Mouse (Mus musculus) hindbrain, embryonic 14.5 days (tissue): ENCODE measurements around the gene Hykk. TPM values are rescaled to one million over a fixed set of nuclear protein-coding genes. Genes with fewer than 3 reads are reported as not detected.

Experiments used
- ATAC-seq: fragments of 200-750 bp; cut with Nextera tagmentation; 2 replicates; pipeline ENCODE4 v1.8.0; 2017; ENCODE audit warnings: moderate number of reproducible peaks, mild to moderate bottlenecking, moderate TSS enrichment, moderate library complexity; ENCODE audit not compliant: low FRiP score
- DNase-seq: peaks from one replicate; pipeline ENCODE4 v3.0.0-alpha.2; 2015; ENCODE audit warnings: low spot score
- H3K27ac ChIP-seq: fragments of 300-500 bp; sonication (generic); 2 replicates; pipeline ENCODE4 v1.5.1; 2014; ENCODE audit warnings: mild to moderate bottlenecking, moderate library complexity
- H3K27me3 ChIP-seq: fragments of 300-500 bp; sonication (generic); 2 replicates; pipeline ENCODE4 v1.6.1; 2014; ENCODE audit warnings: mild to moderate bottlenecking, low read length, mixed read lengths; ENCODE audit not compliant: control insufficient read depth, insufficient read depth
- H3K36me3 ChIP-seq: fragments of 300-500 bp; sonication (generic); replicated peaks from 2 replicates; pipeline ENCODE4 v1.6.1; 2014; ENCODE audit not compliant: control insufficient read depth, insufficient read depth
- H3K4me1 ChIP-seq: fragments of 300-500 bp; sonication (generic); replicated peaks from 2 replicates; pipeline ENCODE4 v1.6.1; 2014; ENCODE audit warnings: antibody characterized with exemption, low read length, mixed read lengths; ENCODE audit not compliant: control insufficient read depth, insufficient read depth
- H3K4me2 ChIP-seq: fragments of 300-500 bp; sonication (generic); replicated peaks from 2 replicates; pipeline ENCODE4 v1.6.1; 2014; ENCODE audit warnings: mild to moderate bottlenecking, moderate library complexity
- H3K4me3 ChIP-seq: fragments of 300-500 bp; sonication (generic); replicated peaks from 2 replicates; pipeline ENCODE4 v1.5.1; 2014; ENCODE audit warnings: mild to moderate bottlenecking, low read length
- H3K9ac ChIP-seq: fragments of 300-500 bp; sonication (generic); 2 replicates; pipeline ENCODE4 v1.6.1; 2014
- H3K9me3 ChIP-seq: fragments of 300-500 bp; sonication (generic); 2 replicates; pipeline ENCODE4 v1.6.1; 2016; ENCODE audit warnings: low read length; ENCODE audit not compliant: control insufficient read depth
- WGBS: fragments of 180-500 bp; shearing (Covaris S2); extraction: QIAGEN DNeasy Blood & Tissue Kit; methylation state at CpG from one replicate; pipeline ENCODE4 v1.1.7; 2014; 5-methylcytosine and 5-hydroxymethylcytosine counted together
- polyA plus RNA-seq: library from polyadenylated mRNA; unstranded; fragments of >200 nt; fragmentation: Nextera tagmentation; extraction: Ambion mirVana; gene quantifications from 2 replicates; pipeline ENCODE4 v1.2.1, GENCODE M21; 2014

Hykk gene
- polyA plus RNA-seq, 1 experiment from 2014 or later: 2.7 TPM

- Histone ChIP-seq H3K36me3 (peaks cover 40% of the 10 kb centered on the region), H3K27me3 (no peaks in the 10 kb centered on the region), H3K27ac (no peak overlapping the region), H3K9me3 (peaks cover 5% of the 10 kb centered on the region; the same call in 1 of the 2 replicates), H3K4me3 (no peak overlapping the region), H3K4me1 (no peaks in the 10 kb centered on the region), H3K9ac (no peak overlapping the region), H3K4me2 (no peak overlapping the region)
- WGBS: 96% methylated on average over 4 of the region's 4 CpGs
- DNase-seq (no peak), ATAC-seq (no peak)
Observed at GRCm38 (mm10) chr9:54961059-54961458, 44.0 kb downstream of the Hykk start.

GRCm38 (mm10) chr9:54963669-54964068 lies 46.6 kb downstream of the Hykk start:
- Histone ChIP-seq H3K9ac (no peak overlapping the region), H3K27ac (no peak overlapping the region), H3K9me3 (peaks cover 5% of the 10 kb centered on the region; the same call in 1 of the 2 replicates), H3K36me3 (peaks cover 14% of the 10 kb centered on the region), H3K4me3 (no peak overlapping the region), H3K27me3 (no peaks in the 10 kb centered on the region), H3K4me2 (no peak overlapping the region), H3K4me1 (no peaks in the 10 kb centered on the region)
- ATAC-seq (no peak), DNase-seq (no peak)

- no peak overlapping the region for H3K9ac ChIP-seq
- H3K27ac ChIP-seq: no peak overlapping the region
- no peak overlapping the region for H3K4me2 ChIP-seq
- 72% methylated on average over 8 of the region's 8 CpGs for WGBS
- H3K36me3 ChIP-seq: no peaks in the 10 kb centered on the region
- ATAC-seq (no peak), DNase-seq (no peak)
- no peaks in the 10 kb centered on the region for H3K4me1 ChIP-seq
- no peak overlapping the region for H3K4me3 ChIP-seq
- no peaks in the 10 kb centered on the region for H3K9me3 ChIP-seq
- no peaks in the 10 kb centered on the region for H3K27me3 ChIP-seq
Observed at GRCm38 (mm10) chr9:54969972-54970637, 53.0 kb downstream of the Hykk start.

- ATAC-seq: 0 out of 2 replicates have a peak, but pooled peaks have one; percentile 31
Observed at GRCm38 (mm10) chr9:54980674-54981073, 63.6 kb downstream of the Hykk start, which contains the start of gene Chrna5. Chrna5 (plus strand) TSS chr9:54980880.

GRCm38 (mm10) chr9:54981291-54982191 lies 64.5 kb downstream of the Hykk start:
- peak; percentile 71 for DNase-seq
- H3K27ac ChIP-seq: no peak overlapping the region
- peak overlapping the region; percentile 88 for H3K4me2 ChIP-seq
- no peaks in the 10 kb centered on the region for H3K9me3 ChIP-seq
- H3K4me1 ChIP-seq: no peaks in the 10 kb centered on the region; the same call in 1 of the 2 replicates
- H3K9ac ChIP-seq: peak overlapping the region; percentile 62
- peaks cover 34% of the 10 kb centered on the region for H3K27me3 ChIP-seq
- no peaks in the 10 kb centered on the region for H3K36me3 ChIP-seq
- peak; percentile 79 for ATAC-seq
- under 1% methylated on average over 85 of the region's 85 CpGs for WGBS
- H3K4me3 ChIP-seq: peak overlapping the region; percentile 54

More at GRCm38 (mm10) chr9:54980674-54981073, 63.6 kb downstream of the Hykk start, which contains the start of gene Chrna5:
- no peaks in the 10 kb centered on the region for H3K36me3 ChIP-seq
- H3K9me3 ChIP-seq: no peaks in the 10 kb centered on the region
- H3K27me3 ChIP-seq: peaks cover 34% of the 10 kb centered on the region
- peak within 1 kb of the TSS; percentile 88 for H3K4me2 ChIP-seq
- H3K4me1 ChIP-seq: no peaks in the 10 kb centered on the region; the same call in 1 of the 2 replicates
- peak within 1 kb of the TSS; percentile 54 for H3K4me3 ChIP-seq
- H3K27ac ChIP-seq: no peak within 1 kb of the TSS
- peak within 1 kb of the TSS; percentile 62 for H3K9ac ChIP-seq
- WGBS: 33% methylated on average over 8 of the region's 8 CpGs
- peak; percentile 44 for DNase-seq

- Histone ChIP-seq H3K9me3 (no peaks in the 10 kb centered on the region), H3K9ac (no peak overlapping the region)
Observed at GRCm38 (mm10) chr9:54982401-54982800, 65.3 kb downstream of the Hykk start.

GRCm38 (mm10) chr9:54990362-54990761 lies 73.3 kb downstream of the Hykk start:
- no peak overlapping the region for H3K27ac ChIP-seq
- no peak overlapping the region for H3K4me2 ChIP-seq
- no peaks in the 10 kb centered on the region for H3K9me3 ChIP-seq
- no peak for ATAC-seq
- H3K4me1 ChIP-seq: no peaks in the 10 kb centered on the region
- H3K9ac ChIP-seq: no peak overlapping the region
- no peaks in the 10 kb centered on the region for H3K36me3 ChIP-seq
- 77% methylated on average over 3 of the region's 3 CpGs for WGBS
- H3K27me3 ChIP-seq: no peaks in the 10 kb centered on the region
- H3K4me3 ChIP-seq: no peak overlapping the region
- DNase-seq: no peak

More at GRCm38 (mm10) chr9:54982401-54982800, 65.3 kb downstream of the Hykk start:
- peak overlapping the region; percentile 54 for H3K4me3 ChIP-seq
- no peaks in the 10 kb centered on the region; the same call in 1 of the 2 replicates for H3K4me1 ChIP-seq
- DNase-seq (peak; percentile 32), ATAC-seq (no peak)
- H3K27ac ChIP-seq: no peak overlapping the region
- H3K4me2 ChIP-seq: peak overlapping the region; percentile 88
- H3K27me3 ChIP-seq: peaks cover 34% of the 10 kb centered on the region
- no peaks in the 10 kb centered on the region for H3K36me3 ChIP-seq
- WGBS: 6% methylated on average over 7 of the region's 7 CpGs

GRCm38 (mm10) chr9:54994381-54994780 lies 77.3 kb downstream of the Hykk start:
- H3K4me2 ChIP-seq: no peak overlapping the region
- H3K4me3 ChIP-seq: no peak overlapping the region
- WGBS: 40% methylated on average over 3 of the region's 3 CpGs
- H3K27me3 ChIP-seq: no peaks in the 10 kb centered on the region
- H3K36me3 ChIP-seq: no peaks in the 10 kb centered on the region
- no peaks in the 10 kb centered on the region for H3K4me1 ChIP-seq
- no peak overlapping the region for H3K9ac ChIP-seq
- no peak overlapping the region for H3K27ac ChIP-seq
- no peaks in the 10 kb centered on the region for H3K9me3 ChIP-seq
- DNase-seq (no peak), ATAC-seq (no peak)

GRCm38 (mm10) chr9:54995645-54996044 lies 78.6 kb downstream of the Hykk start:
- WGBS: 83% methylated on average over 3 of the region's 3 CpGs
- ATAC-seq: no peak
- Histone ChIP-seq H3K4me1 (no peaks in the 10 kb centered on the region), H3K9me3 (no peaks in the 10 kb centered on the region), H3K9ac (no peak overlapping the region), H3K36me3 (no peaks in the 10 kb centered on the region), H3K27ac (no peak overlapping the region), H3K4me2 (no peak overlapping the region), H3K27me3 (no peaks in the 10 kb centered on the region), H3K4me3 (no peak overlapping the region)
- DNase-seq: no peak
